Mouse (Mus musculus) heart, embryonic 10.5 days (tissue): Measurements from ENCODE around the gene T. TPM values are rescaled to one million over a fixed set of nuclear protein-coding genes. Genes with fewer than 3 reads are reported as not detected.
"Not testable (repeated sequence)": the region's sequence is repeated elsewhere in the genome, so short reads cannot be mapped to it uniquely, and the experiment has no call there.

Source experiments
- DNase-seq: peaks from one replicate; pipeline ENCODE4 v3.0.0-alpha.2; 2017; ENCODE audit warnings: low spot score
- H3K27ac ChIP-seq: fragments of 300-500 bp; sonication (generic); 2 replicates; pipeline ENCODE4 v1.5.1; 2016; ENCODE audit warnings: mild to moderate bottlenecking
- H3K27me3 ChIP-seq: fragments of 300-500 bp; sonication (generic); 2 replicates; pipeline ENCODE4 v1.6.1; 2016; ENCODE audit warnings: mild to moderate bottlenecking; ENCODE audit not compliant: poor library complexity, insufficient read depth, severe bottlenecking
- H3K36me3 ChIP-seq: fragments of 300-500 bp; sonication (generic); 2 replicates; pipeline ENCODE4 v1.6.1; 2016; ENCODE audit warnings: mild to moderate bottlenecking, moderate library complexity
- H3K4me1 ChIP-seq: fragments of 300-500 bp; sonication (generic); 2 replicates; pipeline ENCODE4 v1.6.1; 2016; ENCODE audit warnings: mild to moderate bottlenecking
- H3K4me3 ChIP-seq: fragments of 300-500 bp; sonication (generic); 2 replicates; pipeline ENCODE4 v1.5.1; 2016; ENCODE audit warnings: mild to moderate bottlenecking, moderate library complexity
- H3K9me3 ChIP-seq: fragments of 300-500 bp; sonication (generic); 2 replicates; pipeline ENCODE4 v1.6.1; 2016; ENCODE audit warnings: mild to moderate bottlenecking, moderate library complexity
- WGBS: fragments of 180-500 bp; shearing (Covaris S2); methylation state at CpG from one replicate; pipeline ENCODE4 v1.1.7; 2016; 5-methylcytosine and 5-hydroxymethylcytosine counted together
- polyA plus RNA-seq: library from polyadenylated mRNA; unstranded; fragments of >200 nt; fragmentation: Nextera tagmentation; extraction: Ambion mirVana; gene quantifications from 2 replicates; pipeline ENCODE4 v1.2.1, GENCODE M21; 2016

Gene T
- 0.29 TPM in 1 of 2 replicates, not detected in the other for polyA plus RNA-seq

DNA sequence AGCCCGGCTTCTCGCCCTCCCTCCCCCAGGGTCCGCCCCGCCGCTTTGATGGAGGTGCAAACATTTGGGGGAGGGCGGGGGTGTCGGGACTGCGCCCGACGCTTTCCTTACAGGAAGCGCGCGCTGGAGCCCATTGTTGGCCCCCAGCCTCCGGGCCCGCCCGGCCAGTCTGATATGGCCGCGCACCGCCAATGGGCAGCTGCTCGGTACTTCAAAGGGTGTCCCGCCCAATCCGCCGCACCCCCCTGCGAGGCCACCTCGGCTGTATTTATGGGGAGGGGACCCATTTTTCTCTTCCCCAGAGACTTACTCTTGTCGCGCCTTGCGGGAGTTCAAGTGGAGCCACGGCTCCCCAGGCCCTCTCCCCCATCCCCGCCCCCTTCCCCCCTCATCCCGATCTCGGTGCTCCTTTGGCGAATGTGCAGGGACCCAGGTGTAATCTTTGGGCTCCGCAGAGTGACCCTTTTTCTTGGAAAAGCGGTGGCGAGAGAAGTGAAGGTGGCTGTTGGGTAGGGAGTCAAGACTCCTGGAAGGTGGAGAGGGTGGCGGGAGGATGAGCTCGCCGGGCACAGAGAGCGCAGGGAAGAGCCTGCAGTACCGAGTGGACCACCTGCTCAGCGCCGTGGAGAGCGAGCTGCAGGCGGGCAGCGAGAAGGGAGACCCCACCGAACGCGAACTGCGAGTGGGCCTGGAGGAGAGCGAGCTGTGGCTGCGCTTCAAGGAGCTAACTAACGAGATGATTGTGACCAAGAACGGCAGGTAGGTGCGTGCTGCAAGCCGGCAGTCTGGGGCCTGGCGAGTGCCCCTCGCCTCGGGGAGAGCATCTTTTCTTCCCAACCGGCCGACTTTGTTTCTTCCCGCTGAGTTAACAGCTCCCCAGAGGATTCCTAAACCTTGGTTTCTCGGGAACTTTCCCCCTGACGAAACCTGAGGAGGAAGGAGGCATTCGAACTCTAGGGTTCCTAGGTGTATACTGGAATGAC is at the start of gene T:
T (plus strand) TSS at position 446 of the 983 bp plus-strand sequence.
- H3K9me3 ChIP-seq: no peaks in the 10 kb centered on the region
- H3K27ac ChIP-seq: no peak within 1 kb of the TSS
- WGBS: 1% methylated on average over 62 of the region's 65 CpGs
- H3K4me1 ChIP-seq: peaks cover 26% of the 10 kb centered on the region
- DNase-seq: no peak
- H3K4me3 ChIP-seq: peak within 1 kb of the TSS; percentile 54
- no peaks in the 10 kb centered on the region for H3K36me3 ChIP-seq
- peaks cover 100% of the 10 kb centered on the region for H3K27me3 ChIP-seq

DNA sequence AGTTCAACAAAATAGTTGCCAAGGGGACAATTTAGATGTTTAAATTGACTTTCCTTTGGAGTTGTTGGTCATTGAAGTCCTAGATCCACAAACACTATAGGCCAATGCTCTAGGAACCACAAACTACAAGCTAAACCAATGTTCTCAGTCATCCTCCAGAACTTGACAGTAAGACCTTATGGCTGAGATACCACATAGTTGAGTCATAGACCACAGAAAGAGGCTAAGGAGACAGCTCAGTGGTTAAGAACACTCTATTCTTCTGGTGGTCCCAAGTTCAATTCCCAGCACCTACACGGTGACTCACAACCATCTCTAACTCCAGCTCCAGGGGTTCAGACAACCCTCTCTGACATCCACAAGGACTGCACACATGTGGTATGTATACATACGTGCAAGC is 48.8 kb upstream of the T start:
- Histone ChIP-seq H3K4me1 (peaks cover 12% of the 10 kb centered on the region), H3K27me3 (peaks cover 36% of the 10 kb centered on the region), H3K4me3 (no peak overlapping the region), H3K27ac (no peak overlapping the region), H3K36me3 (no peaks in the 10 kb centered on the region), H3K9me3 (no peaks in the 10 kb centered on the region)
- WGBS: 88% methylated on average over 2 of the region's 2 CpGs
- DNase-seq: no peak

DNA sequence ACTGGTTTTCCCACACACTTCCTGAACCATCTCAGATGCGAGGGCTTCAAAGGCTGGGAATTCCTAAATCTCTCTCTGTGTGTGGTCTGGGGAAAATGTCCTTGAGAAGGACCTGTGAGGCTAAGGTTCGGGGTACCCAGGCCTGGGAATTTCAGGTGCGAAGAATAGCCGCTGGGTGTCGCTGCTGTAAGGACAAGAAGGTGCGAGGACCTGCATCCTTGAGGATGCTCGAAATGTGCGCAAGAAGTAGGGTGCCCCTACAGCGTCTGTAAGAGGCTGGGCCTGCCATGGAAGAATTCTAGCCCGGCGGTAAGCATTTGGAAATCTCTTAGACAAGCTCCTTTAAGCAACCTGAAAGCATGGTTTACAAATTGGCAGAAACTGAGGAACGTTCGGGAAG is 45.8 kb upstream of the T start:
- 2% methylated on average over 13 of the region's 13 CpGs for WGBS
- H3K4me3 ChIP-seq: no peak overlapping the region
- H3K27ac ChIP-seq: no peak overlapping the region
- H3K4me1 ChIP-seq: peaks cover 12% of the 10 kb centered on the region
- DNase-seq: no peak
- H3K9me3 ChIP-seq: no peaks in the 10 kb centered on the region
- peaks cover 54% of the 10 kb centered on the region for H3K27me3 ChIP-seq
- no peaks in the 10 kb centered on the region for H3K36me3 ChIP-seq

DNA sequence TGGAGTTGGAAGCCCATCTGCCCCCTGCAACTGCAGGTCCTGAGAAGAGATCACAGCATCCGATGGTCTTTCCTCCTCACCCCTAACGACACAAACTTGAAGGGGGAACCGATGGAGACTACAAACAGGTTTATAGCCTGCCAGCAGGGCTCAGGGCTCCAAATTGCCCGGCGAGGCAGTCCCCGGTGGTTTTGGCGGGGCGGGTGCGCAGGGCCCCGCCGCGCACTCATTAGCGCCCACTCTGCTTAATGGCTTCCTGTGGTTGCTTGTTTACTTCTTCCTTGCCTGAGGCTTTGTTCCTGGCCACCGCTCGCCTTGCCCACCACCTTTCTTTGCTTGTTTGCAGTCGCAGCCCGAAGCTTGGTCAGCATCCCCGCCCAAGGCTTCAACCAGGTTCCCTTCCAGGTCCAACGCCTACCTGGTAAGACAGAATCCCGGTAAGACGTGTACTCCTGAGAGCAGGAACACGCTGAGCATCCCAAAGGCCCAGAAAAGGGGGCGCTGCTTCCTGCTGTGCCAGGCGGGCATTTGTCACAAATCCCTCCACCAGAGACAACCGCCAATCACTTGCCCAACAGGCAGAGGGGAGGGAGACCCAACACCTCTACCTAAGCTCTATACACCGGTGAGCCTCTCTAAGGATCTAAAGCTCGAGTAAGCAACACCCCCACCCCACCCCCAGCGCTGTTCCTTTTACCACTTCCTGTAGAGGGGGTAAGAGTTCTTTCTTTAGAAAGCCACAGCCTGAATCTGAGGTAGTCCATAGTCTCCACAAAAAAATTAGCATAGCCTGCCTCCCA is 45.0 kb upstream of the T start:
- Histone ChIP-seq H3K27ac (no peak overlapping the region), H3K27me3 (peaks cover 54% of the 10 kb centered on the region), H3K36me3 (no peaks in the 10 kb centered on the region), H3K9me3 (no peaks in the 10 kb centered on the region), H3K4me1 (peaks cover 12% of the 10 kb centered on the region), H3K4me3 (peak overlapping the region; percentile 29)
- no peak for DNase-seq
- under 1% methylated on average over 28 of the region's 28 CpGs for WGBS

DNA sequence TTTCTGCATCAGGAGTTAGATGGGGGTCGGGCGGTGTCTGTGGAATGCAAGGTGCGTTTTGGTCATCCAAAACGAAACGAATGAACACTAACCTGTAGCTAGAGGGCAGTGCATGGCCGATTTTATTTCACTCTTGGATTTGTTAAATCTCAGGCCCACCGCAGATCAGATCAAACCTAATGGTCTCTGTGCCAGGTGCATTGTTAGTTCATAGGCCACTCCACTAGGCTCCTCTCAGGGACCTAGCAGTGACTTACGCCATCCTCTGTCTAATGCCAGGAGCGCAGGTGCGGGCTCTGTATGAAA is 44.5 kb upstream of the T start:
- Histone ChIP-seq H3K27ac (no peak overlapping the region), H3K36me3 (no peaks in the 10 kb centered on the region), H3K4me3 (0 out of 2 replicates have a peak overlapping the region, but pooled peaks have one; percentile 29), H3K4me1 (peaks cover 12% of the 10 kb centered on the region), H3K9me3 (no peaks in the 10 kb centered on the region), H3K27me3 (peaks cover 54% of the 10 kb centered on the region)
- DNase-seq: no peak
- 4% methylated on average over 10 of the region's 10 CpGs for WGBS

DNA sequence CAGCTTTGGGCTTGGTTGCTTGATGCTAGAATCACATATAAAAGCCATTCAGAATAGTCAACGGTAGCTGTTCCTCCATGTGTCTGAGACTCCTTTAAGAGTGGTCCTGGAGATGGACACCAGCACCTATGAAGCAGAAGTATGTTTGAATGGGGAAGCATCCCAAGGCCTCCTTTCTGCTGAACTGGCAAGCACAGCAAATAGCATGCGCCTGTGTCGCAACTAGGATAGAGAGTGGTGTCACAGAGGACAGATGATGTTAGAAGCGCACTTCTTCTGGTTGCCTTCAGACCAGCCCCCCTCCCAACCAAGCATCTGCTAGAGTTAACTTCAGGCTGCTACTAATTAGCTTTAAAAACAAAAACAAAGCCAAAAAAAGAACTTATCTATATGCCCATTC is 43.7 kb upstream of the T start:
- Histone ChIP-seq H3K27me3 (peaks cover 54% of the 10 kb centered on the region), H3K4me1 (peaks cover 12% of the 10 kb centered on the region), H3K4me3 (no peak overlapping the region), H3K27ac (no peak overlapping the region), H3K36me3 (no peaks in the 10 kb centered on the region), H3K9me3 (no peaks in the 10 kb centered on the region)
- WGBS: 47% methylated on average over 4 of the region's 4 CpGs
- no peak for DNase-seq

DNA sequence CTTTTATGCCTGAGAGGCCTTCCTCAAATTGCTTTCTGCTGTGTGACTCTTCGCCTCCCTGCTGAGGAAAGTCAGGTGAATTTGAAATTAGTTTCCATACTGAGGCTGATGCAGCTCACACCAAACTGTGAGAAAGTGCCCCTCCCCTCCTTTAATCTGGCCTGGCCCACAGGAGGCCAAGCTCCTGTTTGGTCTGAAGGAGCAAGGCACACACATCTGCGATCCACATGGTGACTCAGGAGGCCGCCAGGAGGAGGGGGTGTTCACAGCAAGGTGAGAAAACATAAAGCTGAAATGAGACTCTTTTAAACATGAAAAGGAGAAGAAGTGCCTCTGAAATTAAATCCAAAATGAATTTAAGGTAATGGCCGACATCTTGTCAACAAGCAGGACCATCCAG is 37.9 kb upstream of the T start:
- H3K4me3 ChIP-seq: no peak overlapping the region
- H3K27ac ChIP-seq: no peak overlapping the region
- peaks cover 8% of the 10 kb centered on the region; the same call in 1 of the 2 replicates for H3K4me1 ChIP-seq
- no peaks in the 10 kb centered on the region for H3K9me3 ChIP-seq
- no peak for DNase-seq
- 55% methylated on average over 4 of the region's 4 CpGs for WGBS
- no peaks in the 10 kb centered on the region for H3K36me3 ChIP-seq
- peaks cover 20% of the 10 kb centered on the region for H3K27me3 ChIP-seq

DNA sequence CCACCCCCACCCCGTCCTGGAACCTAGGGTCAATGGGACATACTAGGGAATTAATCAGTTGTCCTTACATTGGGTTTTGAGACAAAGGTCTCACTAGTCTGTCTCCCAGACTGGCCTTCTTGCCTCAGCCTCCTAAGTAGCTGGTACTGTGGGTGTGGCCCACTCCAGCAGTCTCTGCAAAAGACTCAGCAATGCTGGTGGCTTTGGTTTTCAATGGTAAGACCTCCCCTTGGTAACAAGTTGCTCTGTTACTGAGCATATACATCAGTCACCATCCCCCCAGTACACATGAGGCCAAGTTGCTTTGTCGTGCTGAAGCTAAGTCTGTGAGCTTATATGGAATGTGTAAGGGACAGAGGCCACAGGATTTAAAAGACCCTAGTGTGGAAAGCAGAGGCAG is 36.3 kb upstream of the T start:
- H3K4me1 ChIP-seq: peaks cover 8% of the 10 kb centered on the region; the same call in 1 of the 2 replicates
- no peaks in the 10 kb centered on the region for H3K9me3 ChIP-seq
- WGBS: 71% methylated on average over 2 of the region's 2 CpGs
- no peak for DNase-seq
- no peak overlapping the region for H3K27ac ChIP-seq
- peaks cover 11% of the 10 kb centered on the region; the same call in 1 of the 2 replicates for H3K27me3 ChIP-seq
- no peaks in the 10 kb centered on the region for H3K36me3 ChIP-seq
- H3K4me3 ChIP-seq: no peak overlapping the region

DNA sequence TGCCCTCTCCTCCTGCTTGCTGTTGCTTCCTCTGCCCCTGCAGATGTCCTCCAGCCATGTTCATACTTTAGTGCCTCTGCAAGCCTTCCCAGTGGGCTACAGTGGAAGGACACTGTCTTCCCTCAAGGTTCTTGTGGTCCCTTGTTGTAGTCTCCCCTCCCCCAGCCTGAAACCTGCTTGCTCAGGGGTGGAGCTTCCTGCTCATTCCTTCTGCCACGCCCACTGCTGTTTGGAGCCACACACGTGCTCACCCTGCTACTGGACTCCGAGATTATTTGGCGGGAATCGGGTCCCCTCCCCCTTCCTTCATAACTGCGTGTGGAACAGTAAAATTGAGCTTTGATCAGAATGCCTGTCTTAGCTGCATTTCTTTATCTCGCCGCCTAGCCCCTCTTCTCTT is 30.3 kb upstream of the T start:
- not testable (repeated sequence) for H3K36me3 ChIP-seq

DNA sequence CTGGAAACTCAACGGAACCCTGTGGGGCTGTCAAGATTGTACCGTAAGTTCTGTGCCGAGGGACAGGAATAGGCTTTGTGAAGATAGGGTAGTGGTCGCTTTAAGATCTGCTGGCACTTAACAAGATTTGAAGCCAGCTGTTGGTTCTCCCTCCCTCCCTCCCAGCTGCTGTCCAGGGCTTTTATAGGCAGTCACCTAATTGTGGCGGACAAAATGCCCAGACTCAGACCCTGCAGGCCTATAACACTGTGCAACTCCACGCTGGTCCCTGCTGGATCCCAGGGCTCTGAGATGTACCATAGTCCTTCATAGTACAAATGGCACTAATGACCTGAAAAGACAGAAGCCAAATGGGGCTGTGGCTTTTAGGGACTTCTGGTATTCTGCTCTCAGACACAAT is 27.9 kb upstream of the T start:
- Histone ChIP-seq H3K4me3 (no peak overlapping the region), H3K9me3 (no peaks in the 10 kb centered on the region), H3K27ac (no peak overlapping the region), H3K36me3 (no peaks in the 10 kb centered on the region), H3K4me1 (peaks cover 19% of the 10 kb centered on the region), H3K27me3 (peaks cover 12% of the 10 kb centered on the region; the same call in 1 of the 2 replicates)
- no peak for DNase-seq
- WGBS: 51% methylated on average over 6 of the region's 6 CpGs

More for the DNA sequence above, 30.3 kb upstream of the T start:
- not testable (repeated sequence) for H3K27ac ChIP-seq, H3K4me3 ChIP-seq, DNase-seq, H3K9me3 ChIP-seq
- Histone ChIP-seq H3K4me1 (peaks cover 17% of the 10 kb centered on the region), H3K27me3 (0 out of 2 replicates have a peak, but pooled peaks cover 12% of the 10 kb centered on the region)
- WGBS: 52% methylated on average over 8 of the region's 8 CpGs

DNA sequence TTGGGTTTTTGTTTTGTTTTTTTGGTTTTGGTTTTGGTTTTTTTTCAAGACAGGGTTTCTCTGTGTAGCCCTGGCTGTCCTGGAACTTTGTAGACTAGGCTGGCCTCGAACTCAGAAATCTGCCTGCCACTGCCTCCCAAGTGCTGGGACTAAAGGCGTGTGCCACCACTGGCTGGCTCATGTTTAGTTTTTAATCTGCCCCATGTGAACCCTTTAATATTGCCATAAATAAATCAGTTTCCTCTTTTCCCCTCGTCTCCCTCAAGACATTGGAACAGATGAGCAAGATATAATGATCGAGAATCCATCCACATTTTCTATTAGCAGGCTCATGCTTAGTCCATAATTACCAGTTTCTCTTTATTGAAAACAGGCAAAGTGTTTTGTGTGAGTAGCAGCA is 26.2 kb upstream of the T start:
- 69% methylated on average over 4 of the region's 4 CpGs for WGBS
- not testable (repeated sequence) for H3K27ac ChIP-seq, DNase-seq, H3K9me3 ChIP-seq, H3K36me3 ChIP-seq, H3K4me3 ChIP-seq
- Histone ChIP-seq H3K27me3 (peaks cover 22% of the 10 kb centered on the region), H3K4me1 (peaks cover 19% of the 10 kb centered on the region)

DNA sequence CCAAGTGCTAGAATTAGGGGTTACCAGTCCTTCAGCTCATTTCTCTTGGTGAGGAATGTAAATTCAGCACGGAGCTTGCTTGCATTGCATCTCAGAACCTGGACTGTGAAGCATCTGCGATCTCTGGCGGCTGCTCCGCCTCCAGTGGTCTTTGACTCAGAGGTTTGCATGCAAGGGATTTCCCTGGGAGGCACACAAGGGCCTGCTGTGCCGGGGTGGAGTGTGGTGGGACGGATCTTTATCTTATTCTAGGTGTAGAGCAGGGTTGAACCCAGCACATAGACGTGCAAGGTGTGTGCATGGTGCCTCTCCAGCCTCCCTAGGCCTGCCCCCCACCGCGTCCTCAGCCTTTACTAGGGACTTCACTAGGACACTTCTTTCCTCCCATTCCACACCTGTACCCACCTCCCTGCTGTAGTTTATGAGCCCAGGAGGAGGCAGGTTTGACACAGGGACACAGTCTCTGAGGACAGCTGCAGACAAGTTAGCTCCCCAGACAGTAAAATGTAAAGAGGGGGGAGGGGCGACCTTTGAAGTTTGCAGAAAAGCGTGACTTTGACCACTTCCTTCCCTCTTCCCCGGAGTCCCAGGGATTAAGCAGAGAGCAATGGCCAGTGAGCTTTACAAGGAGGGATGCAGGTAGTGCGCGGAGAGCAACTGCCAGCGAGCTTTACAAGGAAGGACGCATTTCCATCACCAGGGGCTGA is 25.5 kb upstream of the T start:
- no peaks in the 10 kb centered on the region for H3K9me3 ChIP-seq
- peak overlapping the region; percentile 4; the same call in 1 of the 2 replicates for H3K4me3 ChIP-seq
- peak overlapping the region; percentile 14; the same call in 1 of the 2 replicates for H3K27ac ChIP-seq
- 5% methylated on average over 16 of the region's 16 CpGs for WGBS
- H3K4me1 ChIP-seq: peaks cover 19% of the 10 kb centered on the region
- no peaks in the 10 kb centered on the region for H3K36me3 ChIP-seq
- H3K27me3 ChIP-seq: peaks cover 29% of the 10 kb centered on the region
- no peak for DNase-seq
